Mouse (Mus musculus) c-Kit-positive CD71-negative TER-119-negative erythroid progenitor cells, embryonic 14.5 days (primary cell): ENCODE data around the gene Fnip1.
A peak's percentile ranks its signal among the peaks of the same experiment; 100 is the strongest.

Experiments used
- DNase-seq: peaks from one replicate; pipeline ENCODE4 v3.0.0-alpha.2; 2013; ENCODE audit warnings: low read depth

The Fnip1 gene

GRCm38 (mm10) chr11:54554970-54555369, 117.0 kb downstream of the Fnip1 start:
- DNase-seq, result no peak

DNA sequence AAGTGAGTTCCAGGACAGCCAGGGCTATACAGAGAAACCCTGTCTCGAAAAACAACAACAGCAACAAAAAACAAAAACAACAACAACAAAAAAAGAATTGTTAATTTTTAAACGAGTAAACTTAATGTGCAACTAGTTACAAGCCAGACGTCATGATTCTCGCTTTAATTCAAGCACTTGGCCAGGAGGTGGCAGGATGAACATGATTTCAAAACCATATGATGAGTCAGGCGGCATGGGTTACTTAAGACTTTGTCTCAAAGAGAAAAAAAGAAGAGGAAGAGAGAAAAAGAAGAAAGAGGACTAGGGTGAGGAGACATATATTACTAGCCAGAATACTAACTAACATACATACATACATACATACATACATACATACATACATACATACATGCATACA, 124.8 kb downstream of the Fnip1 start:
- DNase-seq, result peak; percentile 45
